Mouse (Mus musculus): Measurements from ENCODE around the gene Cnfn. TPM values are rescaled to one million over a fixed set of nuclear protein-coding genes. Genes with fewer than 3 reads are reported as not detected.
A peak's percentile ranks its signal among the peaks of the same experiment; 100 is the strongest.
"Not testable (repeated sequence)": the region's sequence is repeated elsewhere in the genome, so short reads cannot be mapped to it uniquely, and the experiment has no call there.

Gene Cnfn
- polyA plus RNA-seq, 1 experiment from 2014 or later: 80.3 TPM

- H3K27ac ChIP-seq (replicated peaks; ENCODE audit: low read depth, low read length): no peak overlapping the region
- H3K27me3 ChIP-seq (replicated peaks; ENCODE audit: control insufficient read depth, insufficient read depth, low read length): no peaks in the 10 kb centered on the region
- H3K9me3 ChIP-seq (ENCODE audit: control insufficient read depth, low read length): no peaks in the 10 kb centered on the region
- WGBS: 34% methylated on average over 12 of the region's 16 CpGs
- H3K4me3 ChIP-seq (ENCODE audit: low read depth, low read length): no peak overlapping the region
- DNase-seq (ENCODE audit: low spot score) (peak; percentile 82), ATAC-seq (ENCODE audit: low read depth) (peak; percentile 72)
- peaks cover 76% of the 10 kb centered on the region for H3K36me3 ChIP-seq (ENCODE audit: control insufficient read depth, insufficient read depth, low read length)
- H3K4me2 ChIP-seq (ENCODE audit: low read depth, low read length): no peak overlapping the region
- H3K9ac ChIP-seq (ENCODE audit: low read depth, low read length): 0 out of 2 replicates have a peak overlapping the region, but pooled peaks have one; percentile 37
- no peaks in the 10 kb centered on the region for H3K4me1 ChIP-seq (ENCODE audit: control insufficient read depth, insufficient read depth, low read length)
Observed at GRCm38 (mm10) chr7:25333596-25334307, 35.8 kb downstream of the Cnfn start.

DNA sequence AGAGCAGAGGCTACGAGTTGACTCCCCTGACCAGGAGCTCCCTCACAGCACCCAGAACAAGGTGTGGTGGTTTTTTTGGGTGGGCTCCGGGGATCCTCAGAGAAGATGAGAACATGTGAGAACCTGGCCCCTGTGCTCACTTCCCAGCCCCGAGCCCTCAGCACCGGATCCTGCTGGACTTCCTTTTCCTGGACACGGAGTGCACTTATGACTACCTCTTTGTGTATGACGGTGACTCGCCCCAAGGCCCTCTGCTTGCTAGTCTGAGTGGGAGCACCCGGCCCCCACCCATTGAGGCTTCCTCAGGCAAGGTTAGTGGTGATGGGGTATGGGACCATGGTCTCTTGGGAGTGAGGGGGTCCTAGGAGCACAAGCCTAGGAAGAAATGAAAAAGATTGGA lies 43.3 kb downstream of the Cnfn start:
- H3K4me3 ChIP-seq (ENCODE audit: low read depth, low read length): no peak overlapping the region
- no peaks in the 10 kb centered on the region for H3K27me3 ChIP-seq (replicated peaks; ENCODE audit: control insufficient read depth, insufficient read depth, low read length)
- H3K4me1 ChIP-seq (ENCODE audit: control insufficient read depth, insufficient read depth, low read length): peaks cover 9% of the 10 kb centered on the region; the same call in 1 of the 2 replicates
- H3K9me3 ChIP-seq (ENCODE audit: control insufficient read depth, low read length): no peaks in the 10 kb centered on the region
- peaks cover 23% of the 10 kb centered on the region for H3K36me3 ChIP-seq (ENCODE audit: control insufficient read depth, insufficient read depth, low read length)
- H3K27ac ChIP-seq (replicated peaks; ENCODE audit: low read depth, low read length): no peak overlapping the region
- H3K4me2 ChIP-seq (ENCODE audit: low read depth, low read length): no peak overlapping the region
- DNase-seq (ENCODE audit: low spot score) (no peak), ATAC-seq (ENCODE audit: low read depth) (no peak)
- no peak overlapping the region for H3K9ac ChIP-seq (ENCODE audit: low read depth, low read length)
- 70% methylated on average over 8 of the region's 8 CpGs for WGBS

GRCm38 (mm10) chr7:25325431-25325830 lies 44.1 kb downstream of the Cnfn start:
- DNase-seq (ENCODE audit: low spot score); H3K9ac ChIP-seq (ENCODE audit: low read depth, low read length); H3K4me2 ChIP-seq (ENCODE audit: low read depth, low read length); H3K9me3 ChIP-seq (ENCODE audit: control insufficient read depth, low read length); ATAC-seq (ENCODE audit: low read depth); H3K4me3 ChIP-seq (ENCODE audit: low read depth, low read length); H3K27me3 ChIP-seq (replicated peaks; ENCODE audit: control insufficient read depth, insufficient read depth, low read length); H3K27ac ChIP-seq (replicated peaks; ENCODE audit: low read depth, low read length): not testable (repeated sequence)
- Histone ChIP-seq H3K36me3 (ENCODE audit: control insufficient read depth, insufficient read depth, low read length) (peaks cover 15% of the 10 kb centered on the region; the same call in 1 of the 2 replicates), H3K4me1 (ENCODE audit: control insufficient read depth, insufficient read depth, low read length) (peaks cover 11% of the 10 kb centered on the region; the same call in 1 of the 2 replicates)
- 83% methylated on average over 5 of the region's 6 CpGs for WGBS

GRCm38 (mm10) chr7:25323219-25323618 lies 46.3 kb downstream of the Cnfn start:
- Histone ChIP-seq H3K9ac (ENCODE audit: low read depth, low read length) (no peak overlapping the region), H3K9me3 (ENCODE audit: control insufficient read depth, low read length) (no peaks in the 10 kb centered on the region), H3K4me2 (ENCODE audit: low read depth, low read length) (no peak overlapping the region), H3K36me3 (ENCODE audit: control insufficient read depth, insufficient read depth, low read length) (no peaks in the 10 kb centered on the region), H3K4me1 (ENCODE audit: control insufficient read depth, insufficient read depth, low read length) (peaks cover 11% of the 10 kb centered on the region; the same call in 1 of the 2 replicates), H3K27me3 (replicated peaks; ENCODE audit: control insufficient read depth, insufficient read depth, low read length) (no peaks in the 10 kb centered on the region), H3K4me3 (ENCODE audit: low read depth, low read length) (no peak overlapping the region), H3K27ac (replicated peaks; ENCODE audit: low read depth, low read length) (no peak overlapping the region)
- no peak for DNase-seq (ENCODE audit: low spot score)
- 83% methylated on average over 2 of the region's 2 CpGs for WGBS
- no peak for ATAC-seq (ENCODE audit: low read depth)

DNA sequence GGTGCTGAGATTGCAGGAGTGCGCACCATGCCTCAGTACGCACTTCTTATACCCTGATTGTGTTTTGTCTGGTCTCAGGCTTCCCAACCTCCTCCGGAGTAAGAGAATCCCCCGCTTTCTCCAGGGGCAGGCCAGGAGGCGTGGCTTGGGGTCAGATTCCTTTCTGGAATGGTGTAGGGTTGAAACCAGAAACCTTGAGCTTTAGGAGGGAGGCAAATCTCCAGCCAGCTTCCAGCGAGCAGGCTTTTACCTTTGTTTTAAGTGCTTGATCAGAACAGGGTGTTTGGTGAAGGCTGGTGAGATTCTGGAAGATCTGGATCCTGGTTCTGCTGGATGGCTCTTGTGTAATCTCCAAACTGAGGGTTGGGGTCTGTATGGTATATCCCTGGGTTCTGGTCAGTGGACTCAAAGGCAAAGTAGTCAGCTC lies 47.5 kb downstream of the Cnfn start:
- Histone ChIP-seq H3K27ac (replicated peaks; ENCODE audit: low read depth, low read length) (peak overlapping the region; percentile 90), H3K4me3 (ENCODE audit: low read depth, low read length) (peak overlapping the region; percentile 24), H3K9me3 (ENCODE audit: control insufficient read depth, low read length) (no peaks in the 10 kb centered on the region), H3K9ac (ENCODE audit: low read depth, low read length) (peak overlapping the region; percentile 42; the same call in 1 of the 2 replicates), H3K4me1 (ENCODE audit: control insufficient read depth, insufficient read depth, low read length) (peaks cover 11% of the 10 kb centered on the region; the same call in 1 of the 2 replicates), H3K36me3 (ENCODE audit: control insufficient read depth, insufficient read depth, low read length) (no peaks in the 10 kb centered on the region), H3K4me2 (ENCODE audit: low read depth, low read length) (peak overlapping the region; percentile 43), H3K27me3 (replicated peaks; ENCODE audit: control insufficient read depth, insufficient read depth, low read length) (no peaks in the 10 kb centered on the region)
- DNase-seq (ENCODE audit: low spot score): peak; percentile 95
- WGBS: 4% methylated on average over 6 of the region's 6 CpGs
- ATAC-seq (ENCODE audit: low read depth): peak; percentile 92

Other genes starting within 250 kb of the Cnfn start
- gene Pou2f2, start 190.0 kb downstream of the Cnfn start, polyA plus RNA-seq (2014; fragmentation: Nextera tagmentation; extraction: Ambion mirVana): 1.5 TPM in 2 replicates
- gene Dedd2, start 149.1 kb downstream of the Cnfn start, polyA plus RNA-seq (2014; fragmentation: Nextera tagmentation; extraction: Ambion mirVana): 8.3 and 9.4 TPM in 2 replicates
- gene Zfp526, start 148.3 kb downstream of the Cnfn start, polyA plus RNA-seq (2014; fragmentation: Nextera tagmentation; extraction: Ambion mirVana): 4.1 and 4.4 TPM in 2 replicates
- 14.3 and 14.8 TPM in 2 replicates for gene Gsk3a, start 131.9 kb downstream of the Cnfn start, polyA plus RNA-seq (2014; fragmentation: Nextera tagmentation; extraction: Ambion mirVana)
- 23.3 and 26.0 TPM in 2 replicates for gene Erf, start 119.0 kb downstream of the Cnfn start, polyA plus RNA-seq (2014; fragmentation: Nextera tagmentation; extraction: Ambion mirVana)
- gene Cic, start 102.0 kb downstream of the Cnfn start, polyA plus RNA-seq (2014; fragmentation: Nextera tagmentation; extraction: Ambion mirVana): 48.8 and 49.0 TPM in 2 replicates
- gene Pafah1b3, start 71.7 kb downstream of the Cnfn start, polyA plus RNA-seq (2014; fragmentation: Nextera tagmentation; extraction: Ambion mirVana): 173 and 200 TPM in 2 replicates
- gene Prr19, start 68.3 kb downstream of the Cnfn start, polyA plus RNA-seq (2014; fragmentation: Nextera tagmentation; extraction: Ambion mirVana): 0.77 and 1.3 TPM in 2 replicates
- gene Tmem145, start 63.6 kb downstream of the Cnfn start, polyA plus RNA-seq (2014; fragmentation: Nextera tagmentation; extraction: Ambion mirVana): 1.7 and 2.0 TPM in 2 replicates
- gene Megf8, start 52.6 kb downstream of the Cnfn start, polyA plus RNA-seq (2014; fragmentation: Nextera tagmentation; extraction: Ambion mirVana): 15.4 and 15.8 TPM in 2 replicates
- 4.2 and 4.9 TPM in 2 replicates for gene Lipe, start 29.0 kb upstream of the Cnfn start, polyA plus RNA-seq (2014; fragmentation: Nextera tagmentation; extraction: Ambion mirVana)
- 0.85 and 1.9 TPM in 2 replicates for gene Cxcl17, start 43.2 kb upstream of the Cnfn start, polyA plus RNA-seq (2014; fragmentation: Nextera tagmentation; extraction: Ambion mirVana)
- gene Ceacam1, start 107.9 kb upstream of the Cnfn start, polyA plus RNA-seq (2014; fragmentation: Nextera tagmentation; extraction: Ambion mirVana): 2.2 and 6.3 TPM in 2 replicates
- 0.19 TPM in 1 of 2 replicates, not detected in the other for gene Ceacam2, start 170.1 kb upstream of the Cnfn start, polyA plus RNA-seq (2014; fragmentation: Nextera tagmentation; extraction: Ambion mirVana)
- not detected in 2 replicates for gene Erich4, start 246.2 kb upstream of the Cnfn start, polyA plus RNA-seq (2014; fragmentation: Nextera tagmentation; extraction: Ambion mirVana)
- 27.9 and 30.3 TPM in 2 replicates for gene Dmac2, start 249.7 kb upstream of the Cnfn start, polyA plus RNA-seq (2014; fragmentation: Nextera tagmentation; extraction: Ambion mirVana)